Mouse (Mus musculus): ENCODE results near the gene Gm20388.

GRCm38 (mm10) chr8:122347811-122348552, 2437.3 kb downstream of the Gm20388 start:
- TF ChIP-seq CTCF (IDR thresholded peaks at IDR 0.05; ENCODE audit: low read depth) (no peak), EP300 (IDR thresholded peaks at IDR 0.05; ENCODE audit: low read depth) (no peak)
